Mouse (Mus musculus) megakaryocyte, embryonic 14.5 days (primary cell): ENCODE results near the gene Hp1bp3.

Experiments used
- FLI1 ChIP-seq: IDR thresholded peaks from 2 replicates; pipeline ENCODE4 v1.6.1; 2012; ENCODE audit warnings: low read length, inconsistent platforms, mixed read lengths
- GATA1 ChIP-seq: IDR thresholded peaks from 3 replicates; pipeline ENCODE4 v1.6.1; 2012; ENCODE audit warnings: mixed read lengths, low read length, inconsistent platforms, borderline replicate concordance

DNA sequence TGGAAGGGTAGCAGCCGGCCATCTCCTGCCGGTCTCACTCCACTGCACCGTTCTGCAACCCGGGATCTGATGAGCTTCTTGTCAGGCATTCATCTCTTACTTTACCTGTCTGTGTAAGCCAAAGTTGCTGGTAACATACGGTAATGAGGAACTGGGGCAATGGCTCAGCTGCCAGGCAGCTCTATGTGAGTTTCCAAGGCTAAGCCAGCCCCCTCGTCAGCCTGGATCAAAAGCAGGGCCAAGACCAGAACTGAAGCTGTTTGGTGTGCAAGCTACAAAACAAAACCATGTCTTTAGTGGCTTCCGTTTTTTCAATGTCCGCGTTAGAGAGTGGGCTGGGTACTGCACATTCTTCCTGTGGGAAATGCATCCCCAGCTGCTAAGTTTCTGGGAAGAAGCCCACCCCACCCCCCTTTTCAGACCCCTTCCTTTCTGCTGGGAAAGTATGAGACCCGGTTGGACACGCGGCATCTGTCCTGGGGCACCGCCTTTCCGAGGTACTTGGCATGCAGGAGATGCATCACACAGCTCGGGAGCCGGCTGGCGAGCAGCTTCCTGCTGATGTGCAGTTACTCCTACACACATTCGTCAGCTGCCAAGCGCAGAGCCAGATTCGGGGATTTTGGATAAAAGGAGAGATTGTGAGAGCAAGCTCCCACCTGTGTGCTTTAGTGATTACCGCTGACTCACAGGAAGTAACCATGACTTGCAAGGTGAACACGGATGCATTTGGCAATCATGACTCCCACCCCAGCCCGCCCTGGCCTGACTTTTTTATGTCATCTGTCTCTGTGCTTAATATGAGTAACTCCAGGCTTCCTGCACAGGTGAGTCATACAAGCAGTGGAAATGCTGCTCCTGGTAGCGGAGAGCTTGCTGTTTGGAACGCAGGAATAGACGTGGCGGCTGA lies 30.9 kb downstream of the Hp1bp3 start:
- TF ChIP-seq GATA1, result no peak
- no peak for TF ChIP-seq FLI1
